Mouse (Mus musculus) G1E (cell line): ENCODE data around the gene Ptpn4.

Experiments used
- GATA1 ChIP-seq: IDR thresholded peaks from 2 replicates; pipeline ENCODE4 v1.6.1; 2012; ENCODE audit warnings: borderline replicate concordance, low read length, inconsistent platforms, mixed read lengths
- POLR2AphosphoS5 ChIP-seq: IDR thresholded peaks from 2 replicates; pipeline ENCODE4 v1.6.1; 2012; ENCODE audit warnings: low read depth, low read length, inconsistent platforms; ENCODE audit not compliant: insufficient replicate concordance

- TF ChIP-seq POLR2AphosphoS5 = no peak
- TF ChIP-seq GATA1 = no peak
Measured at GRCm38 (mm10) chr1:119849146-119849935, 11.9 kb upstream of the Ptpn4 start.
